26 mouse cellular contexts compared by ENCODE assay signal in the genomic region with DNA sequence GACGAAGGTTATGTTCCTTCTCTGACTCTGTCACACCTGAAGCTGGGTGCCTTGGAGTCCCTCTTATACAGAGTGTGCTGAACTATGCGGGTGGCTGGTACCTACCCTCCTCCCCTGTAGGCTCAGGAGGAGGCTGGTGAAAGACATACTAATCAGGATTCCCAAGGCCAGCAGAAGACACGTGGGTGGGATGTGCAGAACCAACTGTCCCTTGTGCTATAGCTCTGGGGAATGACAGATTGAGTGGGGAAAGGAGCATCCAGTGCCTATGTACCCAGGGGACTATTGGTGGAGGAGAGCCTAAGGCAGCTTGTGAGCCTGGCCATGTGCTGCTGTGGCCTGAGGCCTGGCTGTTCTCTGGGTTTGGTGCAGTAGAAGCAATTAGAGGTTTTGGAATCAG. TPM values are rescaled to one million over a fixed set of nuclear protein-coding genes. Genes with fewer than 3 reads are reported as not detected.
DNase-seq lines count a peak whose midpoint lies in the region; ATAC-seq and TF ChIP-seq lines count a peak whose summit lies in the region.
"Had no signal": no experiment of that assay in that cellular context is flagged by ENCODE, and none has a peak within 500 bp of the region (broad histone marks: within the 10 kb centered on the region; RNA-seq: fewer than 3 reads in every experiment).

No protein-coding gene starts in this region.

- peaks cover 6% of the 10 kb centered on the region for H3K9me3 ChIP-seq in liver, embryonic 12.5 days (replicated peaks)
- H3K9me3 ChIP-seq: embryonic facial prominence, embryonic 12.5 days; intestine, embryonic 15.5 days had no signal

- H3K4me2 ChIP-seq in liver, embryonic 12.5 days: no peak overlapping the region
- H3K4me2 ChIP-seq: embryonic facial prominence, embryonic 12.5 days; intestine, embryonic 15.5 days had no signal

- H3K4me1 ChIP-seq in liver, embryonic 12.5 days: peaks cover 4% of the 10 kb centered on the region; the same call in 1 of the 2 replicates
- H3K4me1 ChIP-seq in lung, adult 2 months (ENCODE audit: control insufficient read depth, insufficient read depth, low read length): no peaks in the 10 kb centered on the region
- H3K4me1 ChIP-seq: embryonic facial prominence, embryonic 12.5 days had no signal

- H3K9ac ChIP-seq in liver, embryonic 12.5 days: no peak overlapping the region
- H3K9ac ChIP-seq: embryonic facial prominence, embryonic 12.5 days; intestine, embryonic 15.5 days had no signal

- 0 out of 2 replicates have a peak, but pooled peaks have one; percentile 4 for ATAC-seq in liver, embryonic 12.5 days
- ATAC-seq: activated CD4-positive, CD25-positive, alpha-beta regulatory T cell, adult 4 months; forebrain, embryonic 16.5 days; intestine, embryonic 15.5 days; Patski had no signal

- no peak for TF ChIP-seq CTCF in lung, adult 2 months (IDR thresholded peaks at IDR 0.05; ENCODE audit: insufficient read depth, low read length)

- no peaks in the 10 kb centered on the region for H3K36me3 ChIP-seq in liver, embryonic 12.5 days
- H3K36me3 ChIP-seq: embryonic facial prominence, embryonic 12.5 days; intestine, embryonic 15.5 days had no signal

- H3K4me3 ChIP-seq in liver, embryonic 12.5 days: no peak overlapping the region
- H3K4me3 ChIP-seq in lung, adult 2 months (replicated peaks; ENCODE audit: extremely low read depth, low read depth, low read length): no peak overlapping the region
- H3K4me3 ChIP-seq: embryonic facial prominence, embryonic 12.5 days; intestine, embryonic 15.5 days; left cerebral cortex, adult 2 months had no signal

- no peaks in the 10 kb centered on the region for H3K27me3 ChIP-seq in liver, embryonic 12.5 days (replicated peaks)
- H3K27me3 ChIP-seq: embryonic facial prominence, embryonic 12.5 days; intestine, embryonic 15.5 days; Patski had no signal

- 47% methylated on average over 3 of the region's 3 CpGs for WGBS in liver, embryonic 12.5 days (ENCODE audit: insufficient replicate concordance)
- 63% methylated on average over 3 of the region's 3 CpGs for WGBS in lung, adult 2 months

- no peak for DNase-seq in liver
- DNase-seq in layer of hippocampus, adult 18-20 months (ENCODE audit: low spot score in 2 of 2): peak; percentile 52 to 73
- DNase-seq in layer of hippocampus, postnatal 36 days: peak; percentile 48 to 57
- peak; percentile 52 for DNase-seq in telencephalon, adult 2 months (ENCODE audit: low read depth, low spot score)
- no peak for DNase-seq in lung, adult 2 months
- DNase-seq in lung, postnatal 25 days (ENCODE audit: low spot score): no peak
- DNase-seq: cerebellum, adult 8-10 months; gastrocnemius, postnatal 10 days; kidney, postnatal 10 days; lung, postnatal 14 days had no signal

- peak overlapping the region; percentile 37; the same call in 1 of the 2 replicates for H3K27ac ChIP-seq in liver, embryonic 12.5 days
- H3K27ac ChIP-seq: embryonic facial prominence, embryonic 12.5 days; intestine, embryonic 15.5 days; left cerebral cortex, adult 2 months had no signal

- no peak for TF ChIP-seq POLR2A in lung, adult 2 months (IDR thresholded peaks at IDR 0.05; ENCODE audit: borderline replicate concordance, extremely low read depth, low read depth, low read length)

RNA-seq across cellular contexts. Expression of a gene that starts 9.3 kb away (rescaled TPM):
- polyA plus RNA-seq in liver, embryonic 12.5 days (2016; fragmentation: Nextera tagmentation; extraction: Ambion mirVana): 0.13 and 0.21 TPM in 2 replicates
- total RNA-seq in layer of hippocampus, adult 18-20 months (2021): not detected
- not detected for total RNA-seq in layer of hippocampus, postnatal 36 days (2021)
- not detected in 2 replicates for polyA plus RNA-seq in lung, adult 2 months (2012; rRNA removed)
- total RNA-seq: adrenal gland, postnatal 36 days; common myeloid progenitor, adult 5-6 weeks; gastrocnemius, postnatal 10 days; left cerebral cortex, adult 2 months; liver, adult 2 months; megakaryocyte-erythroid progenitor cell, adult 5-6 weeks; midbrain, postnatal 0 days had no signal
- polyA plus RNA-seq: activated CD4-positive, CD25-positive, alpha-beta regulatory T cell, adult 4 months; embryonic facial prominence, embryonic 12.5 days; forebrain, embryonic 16.5 days; heart, postnatal 0 days; hindbrain, embryonic 11.5 days; intestine, embryonic 15.5 days; liver, adult 2 months; midbrain, postnatal 0 days; neural tube, embryonic 11.5 days; thymus, postnatal 0 days had no signal

RNA-seq across cellular contexts. Expression of a gene that starts 10.1 kb away (rescaled TPM):
- not detected in 2 replicates for polyA plus RNA-seq in liver, embryonic 12.5 days (2016; fragmentation: Nextera tagmentation; extraction: Ambion mirVana)
- not detected for total RNA-seq in layer of hippocampus, adult 18-20 months (2021)
- total RNA-seq in layer of hippocampus, postnatal 36 days (2021): not detected
- polyA plus RNA-seq in lung, adult 2 months (2012; rRNA removed): not detected in 2 replicates
- total RNA-seq: adrenal gland, postnatal 36 days; common myeloid progenitor, adult 5-6 weeks; gastrocnemius, postnatal 10 days; left cerebral cortex, adult 2 months; liver, adult 2 months; megakaryocyte-erythroid progenitor cell, adult 5-6 weeks; midbrain, postnatal 0 days had no signal
- polyA plus RNA-seq: activated CD4-positive, CD25-positive, alpha-beta regulatory T cell, adult 4 months; embryonic facial prominence, embryonic 12.5 days; forebrain, embryonic 16.5 days; heart, postnatal 0 days; hindbrain, embryonic 11.5 days; liver, adult 2 months; midbrain, postnatal 0 days; neural tube, embryonic 11.5 days; thymus, postnatal 0 days had no signal

RNA-seq across cellular contexts. Expression of a gene that starts 29.0 kb away (rescaled TPM):
- 1,015 and 1,058 TPM in 2 replicates for polyA plus RNA-seq in liver, embryonic 12.5 days (2016; fragmentation: Nextera tagmentation; extraction: Ambion mirVana)
- not detected for total RNA-seq in layer of hippocampus, adult 18-20 months (2021)
- not detected for total RNA-seq in layer of hippocampus, postnatal 36 days (2021)
- polyA plus RNA-seq in lung, adult 2 months (2012; rRNA removed): 0.07 TPM in 1 of 2 replicates, not detected in the other
- total RNA-seq: common myeloid progenitor, adult 5-6 weeks; left cerebral cortex, adult 2 months; megakaryocyte-erythroid progenitor cell, adult 5-6 weeks; midbrain, postnatal 0 days had no signal
- polyA plus RNA-seq: activated CD4-positive, CD25-positive, alpha-beta regulatory T cell, adult 4 months; forebrain, embryonic 16.5 days; heart, postnatal 0 days; hindbrain, embryonic 11.5 days; midbrain, postnatal 0 days had no signal

RNA-seq across cellular contexts. Expression of a gene that starts 54.8 kb away (rescaled TPM):
- 24.0 and 26.4 TPM in 2 replicates for polyA plus RNA-seq in liver, embryonic 12.5 days (2016; fragmentation: Nextera tagmentation; extraction: Ambion mirVana)
- total RNA-seq in layer of hippocampus, adult 18-20 months (2021): not detected
- not detected for total RNA-seq in layer of hippocampus, postnatal 36 days (2021)
- 0.10 and 0.22 TPM in 2 replicates for polyA plus RNA-seq in lung, adult 2 months (2012; rRNA removed)
- total RNA-seq: common myeloid progenitor, adult 5-6 weeks; gastrocnemius, postnatal 10 days; left cerebral cortex, adult 2 months; megakaryocyte-erythroid progenitor cell, adult 5-6 weeks; midbrain, postnatal 0 days had no signal
- polyA plus RNA-seq: activated CD4-positive, CD25-positive, alpha-beta regulatory T cell, adult 4 months; embryonic facial prominence, embryonic 12.5 days; heart, postnatal 0 days had no signal

Comparison
In these comparisons a context has a peak if more than half of its experiments do, and no peak if none do; other contexts are left out.
1. DNase-seq: peak in layer of hippocampus, adult 18-20 months (2 of 2), layer of hippocampus, postnatal 36 days (2 of 2) and telencephalon, adult 2 months (single experiment); none in liver (single experiment), lung, adult 2 months (single experiment) and lung, postnatal 25 days (single experiment).